ENCODE assay signal across 8 mouse cellular contexts in genomic region chr12:34528201-34529164, GRCm38 (mm10).
DNase-seq lines count a peak whose midpoint lies in the region; ATAC-seq lines count a peak whose summit lies in the region.

No protein-coding gene starts in this region.

- H3K9ac ChIP-seq in lung, embryonic 16.5 days (ENCODE audit: low read length), result peak overlapping the region; percentile 35; the same call in 1 of the 2 replicates
- H3K9ac ChIP-seq in intestine, embryonic 16.5 days (ENCODE audit: low read depth, low read length), result no peak overlapping the region
- H3K9ac ChIP-seq in midbrain, embryonic 12.5 days (replicated peaks), result peak overlapping the region; percentile 15; the same call in 1 of the 2 replicates

- peaks cover 16% of the 10 kb centered on the region for H3K4me1 ChIP-seq in lung, embryonic 16.5 days (replicated peaks; ENCODE audit: control insufficient read depth, insufficient read depth, low read length)
- peaks cover 6% of the 10 kb centered on the region; the same call in 1 of the 2 replicates for H3K4me1 ChIP-seq in intestine, embryonic 16.5 days (ENCODE audit: control insufficient read depth, insufficient read depth, low read length)
- H3K4me1 ChIP-seq in midbrain, embryonic 12.5 days, result peaks cover 39% of the 10 kb centered on the region

- no peaks in the 10 kb centered on the region for H3K27me3 ChIP-seq in lung, embryonic 16.5 days (ENCODE audit: control insufficient read depth, insufficient read depth, low read depth, low read length)
- no peaks in the 10 kb centered on the region for H3K27me3 ChIP-seq in intestine, embryonic 16.5 days (replicated peaks; ENCODE audit: control insufficient read depth, insufficient read depth, low read length)
- H3K27me3 ChIP-seq in midbrain, embryonic 12.5 days, result no peaks in the 10 kb centered on the region

- H3K4me3 ChIP-seq in lung, embryonic 16.5 days (ENCODE audit: low read length), result peak overlapping the region; percentile 25
- H3K4me3 ChIP-seq in intestine, embryonic 16.5 days (ENCODE audit: low read length), result peak overlapping the region; percentile 24; the same call in 1 of the 2 replicates
- peak overlapping the region; percentile 37 for H3K4me3 ChIP-seq in midbrain, embryonic 12.5 days

- peak; percentile 73 for ATAC-seq in lung, embryonic 16.5 days (ENCODE audit: low read depth)
- ATAC-seq in intestine, embryonic 16.5 days, result peak; percentile 58; the same call in 1 of the 2 replicates
- peak; percentile 93 for ATAC-seq in midbrain, embryonic 12.5 days (ENCODE audit: low FRiP score, low read depth)

- H3K4me2 ChIP-seq in lung, embryonic 16.5 days (ENCODE audit: low read depth, low read length), result peak overlapping the region; percentile 43
- H3K4me2 ChIP-seq in intestine, embryonic 16.5 days (ENCODE audit: low read depth, low read length), result peak overlapping the region; percentile 19
- peak overlapping the region; percentile 53 for H3K4me2 ChIP-seq in midbrain, embryonic 12.5 days (replicated peaks)

- H3K36me3 ChIP-seq in lung, embryonic 16.5 days (ENCODE audit: control insufficient read depth, insufficient read depth, low read length), result no peaks in the 10 kb centered on the region
- no peaks in the 10 kb centered on the region for H3K36me3 ChIP-seq in intestine, embryonic 16.5 days (ENCODE audit: control insufficient read depth, insufficient read depth, low read length)
- no peaks in the 10 kb centered on the region for H3K36me3 ChIP-seq in midbrain, embryonic 12.5 days

- 22% methylated on average over 11 of the region's 11 CpGs for WGBS in lung, embryonic 16.5 days
- 21% methylated on average over 11 of the region's 11 CpGs for WGBS in intestine, embryonic 16.5 days
- WGBS in midbrain, embryonic 12.5 days, result 5% methylated on average over 11 of the region's 11 CpGs

- H3K9me3 ChIP-seq in lung, embryonic 16.5 days (ENCODE audit: control insufficient read depth, low read length), result no peaks in the 10 kb centered on the region
- H3K9me3 ChIP-seq in intestine, embryonic 16.5 days (ENCODE audit: control insufficient read depth, low read length), result no peaks in the 10 kb centered on the region
- H3K9me3 ChIP-seq in midbrain, embryonic 12.5 days, result no peaks in the 10 kb centered on the region

- peak overlapping the region; percentile 52 for H3K27ac ChIP-seq in lung, embryonic 16.5 days (ENCODE audit: low read length)
- H3K27ac ChIP-seq in intestine, embryonic 16.5 days (ENCODE audit: low read length), result peak overlapping the region; percentile 57; the same call in 1 of the 2 replicates
- peak overlapping the region; percentile 75 for H3K27ac ChIP-seq in midbrain, embryonic 12.5 days (replicated peaks)

- DNase-seq in lung, adult 18-20 months, result no peak
- peak; percentile 51 for DNase-seq in cerebellum, adult 8-10 months
- peak; percentile 66 to 67 for DNase-seq in frontal cortex, adult 2 months (ENCODE audit: extremely low spot score in 1 of 2, low spot score in 1 of 2)
- no peak for DNase-seq in thymus, postnatal 4 days
- no peak for DNase-seq in urinary bladder, postnatal 36 days (ENCODE audit: low spot score in 2 of 2)

Comparison
In these comparisons a context has a peak if more than half of its experiments do, and no peak if none do; other contexts are left out.
1. DNase-seq: peak in cerebellum, adult 8-10 months (single experiment) and frontal cortex, adult 2 months (2 of 2); none in lung, adult 18-20 months (0 of 2), thymus, postnatal 4 days (single experiment) and urinary bladder, postnatal 36 days (0 of 2).
2. Peak in every context shown above with its lines, with median percentiles within 50 percentile points of each other: ATAC-seq, H3K27ac ChIP-seq, H3K4me2 ChIP-seq and H3K4me3 ChIP-seq.